Mouse (Mus musculus): ENCODE results near the gene Rbm25.

- TF ChIP-seq MAX (IDR thresholded peaks at IDR 0.05; ENCODE audit: low read depth) = no peak
- TF ChIP-seq MYOD1 (IDR thresholded peaks at IDR 0.05; ENCODE audit: control insufficient read depth in 1 of 3, insufficient read length in 2 of 3, low read depth in 2 of 3) = no peak
- no peak for TF ChIP-seq POLR2A (IDR thresholded peaks at IDR 0.05; ENCODE audit: insufficient read length, low read depth)
- no peak for TF ChIP-seq TCF12 (IDR thresholded peaks at IDR 0.05; ENCODE audit: insufficient read depth, poor library complexity, severe bottlenecking)
- no peak for TF ChIP-seq USF1 (IDR thresholded peaks at IDR 0.05; ENCODE audit: low read depth)
- TF ChIP-seq MYOG (IDR thresholded peaks at IDR 0.05; ENCODE audit: control insufficient read depth in 1 of 3, insufficient read depth in 1 of 3, insufficient read length in 2 of 3, low read depth in 2 of 3) = no peak
- TF ChIP-seq E2F4 (IDR thresholded peaks at IDR 0.05; ENCODE audit: insufficient read depth) = no peak
- TF ChIP-seq CEBPB (IDR thresholded peaks at IDR 0.05; ENCODE audit: insufficient read depth, poor library complexity, severe bottlenecking) = no peak
- TF ChIP-seq POLR2AphosphoS2 (IDR thresholded peaks at IDR 0.05; ENCODE audit: insufficient read length, low read depth) = no peak
- TF ChIP-seq REST (IDR thresholded peaks at IDR 0.05; ENCODE audit: insufficient read depth, insufficient read length) = no peak
These were observed 48.3 kb upstream of the Rbm25 start for GRCm38 (mm10) chr12:83582747-83583146.

All from myocyte (in vitro differentiated cells).